Mouse (Mus musculus): ENCODE measurements around the gene Homer2.

- TF ChIP-seq CTCF (conservative IDR thresholded peaks at IDR 0.05; ENCODE audit: insufficient read depth, insufficient read length, low read depth, low read length) (no peak), POLR2A (IDR thresholded peaks at IDR 0.05; ENCODE audit: low read depth, low read length) (no peak)
These were observed 66.2 kb downstream of the Homer2 start for GRCm38 (mm10) chr7:81641101-81641500.

All from kidney, adult 2 months (tissue).